Mouse (Mus musculus) lung, adult 18-20 months (tissue): ENCODE data around the gene Chst8.
A peak's percentile ranks its signal among the peaks of the same experiment; 100 is the strongest.

Experiments
- DNase-seq, 2 experiments: peaks; one replicate each; pipeline ENCODE4 v3.0.0; 2022; ENCODE audit warnings: mixed read lengths in 2 of 2

Chst8 gene

GRCm38 (mm10) chr7:34702718-34703351 is 109.7 kb downstream of the Chst8 start:
- DNase-seq, result no peak

- no peak for DNase-seq
These were observed 112.6 kb downstream of the Chst8 start for GRCm38 (mm10) chr7:34699888-34700287.

- DNase-seq, result no peak
These were observed 114.3 kb downstream of the Chst8 start for GRCm38 (mm10) chr7:34698221-34698620.

GRCm38 (mm10) chr7:34696086-34696485 is 116.4 kb downstream of the Chst8 start:
- DNase-seq, result no peak

- peak; percentile 17 to 52 for DNase-seq
These were observed 117.6 kb downstream of the Chst8 start for GRCm38 (mm10) chr7:34694898-34695297.

GRCm38 (mm10) chr7:34693916-34694315 is 118.6 kb downstream of the Chst8 start:
- DNase-seq, result no peak

DNA sequence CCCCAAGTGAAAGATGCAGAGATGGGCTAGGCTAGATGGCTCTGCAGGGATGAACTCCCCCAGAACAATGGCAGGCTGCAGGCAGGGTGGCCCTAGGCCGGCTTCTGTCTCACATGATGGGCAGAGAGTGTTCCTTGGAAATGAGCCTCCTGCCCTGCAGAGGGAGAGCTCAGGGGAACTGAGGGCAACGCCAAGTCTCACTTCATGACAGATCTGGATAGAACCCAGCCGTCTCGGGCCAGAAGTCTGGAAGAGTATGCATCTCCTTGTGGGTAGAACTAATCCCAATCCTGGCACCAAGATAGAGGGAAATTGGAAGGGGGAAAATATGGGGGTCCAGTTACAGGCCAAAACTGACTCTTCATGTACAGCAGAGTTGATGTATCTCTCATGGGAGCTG is 119.4 kb downstream of the Chst8 start:
- DNase-seq, result peak in 1 of 2 experiments; percentile 13

- DNase-seq, result no peak
These were observed 122.4 kb downstream of the Chst8 start for GRCm38 (mm10) chr7:34690111-34690510.

DNA sequence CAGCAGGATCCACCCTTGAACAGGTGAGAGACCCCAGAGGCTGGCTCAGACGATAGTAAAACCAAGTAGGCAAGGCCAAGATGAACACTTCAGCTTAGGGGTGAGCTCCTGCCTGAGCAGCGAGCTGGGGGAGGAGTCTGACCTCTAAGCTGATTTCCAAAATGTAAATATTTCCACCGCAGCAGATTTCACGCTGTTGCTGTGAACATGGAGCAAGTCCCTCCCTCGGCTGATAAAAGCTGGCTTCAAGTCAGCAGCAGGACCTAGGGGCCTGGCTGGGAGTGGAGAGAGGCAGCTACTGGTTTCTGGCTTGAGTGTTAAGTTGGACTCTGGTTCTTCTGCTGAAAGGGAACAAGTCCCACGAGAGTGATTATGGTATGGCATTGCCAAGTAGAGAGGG is 123.5 kb downstream of the Chst8 start:
- no peak for DNase-seq

GRCm38 (mm10) chr7:34685801-34686200 is 126.7 kb downstream of the Chst8 start:
- DNase-seq, result no peak

GRCm38 (mm10) chr7:34685176-34685575 is 127.3 kb downstream of the Chst8 start:
- DNase-seq, result no peak

DNA sequence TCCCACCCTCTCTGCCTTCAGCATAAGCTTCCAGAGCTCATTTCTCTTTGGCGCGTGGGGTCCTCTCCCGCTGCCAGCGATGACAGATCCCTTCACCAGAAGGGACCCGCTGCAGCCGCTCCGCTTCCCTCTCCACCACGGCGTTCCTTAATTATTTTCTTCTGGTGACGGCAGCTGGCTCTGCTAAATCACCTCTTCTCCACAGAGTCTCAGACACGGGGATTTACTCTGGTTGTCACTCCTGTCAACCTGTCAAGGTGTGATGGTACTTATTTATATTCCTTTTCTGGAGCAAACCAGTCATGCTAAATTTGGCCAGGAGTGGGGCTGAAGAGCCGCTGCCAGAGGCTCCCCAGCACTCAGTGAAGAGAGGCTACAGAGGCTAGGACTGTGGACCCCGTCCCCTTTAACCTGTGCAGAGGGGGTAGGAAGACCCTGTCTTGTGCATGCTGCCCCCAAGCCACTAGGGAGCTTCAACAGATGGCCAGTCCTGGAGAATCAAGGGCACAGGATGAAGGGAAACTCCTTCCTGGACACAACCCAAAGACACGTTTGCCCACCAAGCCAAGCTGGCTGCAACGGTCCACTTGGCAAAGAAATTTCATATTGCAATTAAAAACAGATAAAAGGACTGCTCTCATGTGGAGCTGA is 131.6 kb downstream of the Chst8 start:
- no peak for DNase-seq

GRCm38 (mm10) chr7:34679886-34680285 is 132.6 kb downstream of the Chst8 start:
- DNase-seq, result no peak

GRCm38 (mm10) chr7:34675831-34676514 is 136.5 kb downstream of the Chst8 start:
- peak; percentile 66 to 75 for DNase-seq

GRCm38 (mm10) chr7:34675120-34675790 is 137.3 kb downstream of the Chst8 start:
- DNase-seq, result no peak

- DNase-seq, result no peak
These were observed 139.6 kb downstream of the Chst8 start for GRCm38 (mm10) chr7:34672916-34673315.

DNA sequence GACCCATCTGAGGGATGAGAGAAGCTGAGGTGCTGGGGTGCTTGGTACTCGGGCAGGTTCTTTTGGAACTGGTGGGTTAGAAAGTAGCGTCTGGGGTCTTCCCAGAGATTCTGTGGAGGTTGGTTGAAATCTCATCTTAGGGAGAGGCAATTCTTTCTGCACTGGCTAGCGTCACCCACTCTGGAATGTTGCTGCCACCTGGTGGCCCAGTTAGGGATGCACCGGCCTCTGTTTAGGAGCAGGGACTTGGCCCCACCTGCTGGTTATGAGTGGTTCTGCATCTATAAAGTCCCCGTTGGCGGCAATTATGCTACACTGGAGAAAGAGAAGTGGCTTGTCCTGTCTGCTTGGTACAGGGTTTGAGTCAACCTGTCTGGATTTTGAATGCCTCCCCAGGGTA is 140.6 kb downstream of the Chst8 start:
- peak; percentile 78 to 84 for DNase-seq

DNA sequence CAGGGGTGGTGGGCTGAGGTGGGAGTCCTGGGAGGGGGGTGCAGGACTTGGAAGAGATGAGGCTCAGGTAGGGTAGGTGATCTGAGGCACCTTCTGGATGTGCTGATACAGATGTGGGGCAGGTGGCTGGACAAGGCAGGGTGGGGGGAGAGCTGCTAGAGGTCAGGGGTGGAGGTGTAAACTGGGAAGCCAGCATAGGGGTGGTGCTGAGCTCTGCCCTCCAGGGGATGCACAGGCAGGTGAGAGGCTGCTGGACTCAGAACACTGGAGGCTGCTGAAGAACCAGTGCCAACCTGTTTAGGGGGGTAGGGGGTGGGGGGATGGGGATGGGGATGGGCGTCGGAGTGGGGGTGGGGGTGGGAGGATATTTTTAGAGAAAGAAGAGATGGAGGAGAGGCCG is 141.7 kb downstream of the Chst8 start:
- DNase-seq, result no peak

GRCm38 (mm10) chr7:34669336-34669735 is 143.2 kb downstream of the Chst8 start:
- no peak for DNase-seq

- no peak for DNase-seq
These were observed 144.6 kb downstream of the Chst8 start for GRCm38 (mm10) chr7:34667874-34668273.

GRCm38 (mm10) chr7:34663145-34663544 is 149.4 kb downstream of the Chst8 start:
- no peak for DNase-seq

DNA sequence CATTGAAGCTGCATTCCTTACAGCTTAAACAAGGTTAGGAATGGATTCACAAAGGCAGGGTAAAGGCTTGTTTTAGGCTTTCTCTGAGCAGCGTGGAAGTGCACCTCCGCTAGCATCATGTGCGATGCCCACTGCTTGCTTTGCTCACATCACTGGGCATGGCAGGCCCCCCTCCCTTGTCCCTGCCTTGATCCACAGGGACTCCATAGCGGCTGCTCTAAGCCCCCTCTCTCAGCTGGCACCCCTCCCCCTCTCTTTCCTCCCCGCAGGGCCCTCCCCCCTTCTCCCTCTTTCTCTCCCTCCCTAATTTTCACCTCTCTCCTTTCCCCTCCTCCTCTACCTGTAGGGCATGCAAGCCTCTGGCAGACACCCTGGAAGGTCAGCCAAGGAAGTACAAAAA is 150.3 kb downstream of the Chst8 start:
- no peak for DNase-seq

DNA sequence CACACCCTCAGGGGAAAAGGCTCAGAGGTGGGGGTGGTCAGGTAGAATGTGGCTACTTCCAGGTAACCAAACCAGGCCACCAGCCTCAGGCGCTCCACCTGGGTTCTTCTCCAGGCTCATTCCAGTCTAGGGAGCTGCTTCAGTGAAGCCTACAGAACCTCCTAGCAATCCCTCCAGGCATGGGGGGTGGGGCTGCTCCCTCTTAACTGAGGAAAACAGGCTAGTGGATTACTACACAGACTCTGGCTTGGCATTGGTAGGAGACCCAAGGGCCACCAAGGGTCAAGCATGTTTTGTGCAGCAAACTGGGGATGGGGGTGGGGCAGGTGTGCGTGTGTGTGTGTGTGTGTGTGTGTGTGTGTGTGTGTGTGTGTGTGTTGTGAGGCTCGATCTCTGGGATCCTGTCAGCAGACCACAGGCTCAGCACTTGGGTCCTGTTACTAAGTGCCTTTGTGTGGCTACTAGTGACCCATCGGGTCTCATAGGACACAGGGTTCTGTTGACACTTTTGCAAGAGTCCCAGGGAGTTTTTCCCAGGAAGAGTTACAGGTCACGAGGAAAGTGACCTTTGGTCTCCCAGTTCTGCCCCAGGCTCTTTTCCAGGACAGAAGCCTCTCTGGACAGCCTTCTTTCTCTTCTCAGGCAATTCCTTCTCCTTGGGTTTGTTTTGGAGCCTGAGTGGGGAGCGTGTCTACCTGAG is 153.0 kb downstream of the Chst8 start:
- no peak for DNase-seq
